Mouse (Mus musculus) urinary bladder, postnatal 14 days (tissue): ENCODE measurements around the gene Slc46a1.
A peak's percentile ranks its signal among the peaks of the same experiment; 100 is the strongest.

Experiments
- DNase-seq: peaks from one replicate; pipeline ENCODE4 v3.0.0; 2021; ENCODE audit warnings: low spot score

The Slc46a1 gene

GRCm38 (mm10) chr11:78502909-78503650, 37.6 kb downstream of the Slc46a1 start, which contains the start of gene Sebox:
Gene Sebox, plus strand, starts transcription at chr11:78503447.
- no peak for DNase-seq

DNA sequence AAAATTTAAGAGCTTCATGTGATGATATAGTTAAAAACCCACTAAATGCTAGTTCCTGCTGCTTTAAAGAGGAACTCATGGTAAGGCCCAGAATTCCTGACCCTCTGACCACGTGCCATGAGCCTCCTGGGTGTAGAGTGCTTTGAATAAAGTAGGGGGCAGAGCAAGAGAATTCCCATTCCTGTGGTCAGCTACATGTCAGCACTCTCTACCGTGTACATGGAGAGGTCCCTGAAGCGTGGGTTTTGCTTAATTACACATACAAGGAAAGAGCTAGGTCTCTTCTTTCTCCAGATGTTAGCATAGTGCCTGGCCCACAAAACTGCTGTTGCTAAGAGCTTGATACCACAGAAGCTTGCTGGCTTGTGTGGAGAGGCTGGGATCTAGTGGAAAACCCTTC, 39.9 kb downstream of the Slc46a1 start:
- DNase-seq, result no peak

- no peak for DNase-seq
These were observed 43.7 kb downstream of the Slc46a1 start for GRCm38 (mm10) chr11:78509148-78509547.

- DNase-seq, result peak; percentile 91
These were observed 46.8 kb downstream of the Slc46a1 start, which contains the start of the genes Tmem199 and Poldip2 for GRCm38 (mm10) chr11:78512025-78512957. Gene Tmem199, minus strand, starts transcription at chr11:78512172. Gene Poldip2, plus strand, starts transcription at chr11:78512193.

GRCm38 (mm10) chr11:78513106-78513790, 47.8 kb downstream of the Slc46a1 start:
- DNase-seq, result no peak

DNA sequence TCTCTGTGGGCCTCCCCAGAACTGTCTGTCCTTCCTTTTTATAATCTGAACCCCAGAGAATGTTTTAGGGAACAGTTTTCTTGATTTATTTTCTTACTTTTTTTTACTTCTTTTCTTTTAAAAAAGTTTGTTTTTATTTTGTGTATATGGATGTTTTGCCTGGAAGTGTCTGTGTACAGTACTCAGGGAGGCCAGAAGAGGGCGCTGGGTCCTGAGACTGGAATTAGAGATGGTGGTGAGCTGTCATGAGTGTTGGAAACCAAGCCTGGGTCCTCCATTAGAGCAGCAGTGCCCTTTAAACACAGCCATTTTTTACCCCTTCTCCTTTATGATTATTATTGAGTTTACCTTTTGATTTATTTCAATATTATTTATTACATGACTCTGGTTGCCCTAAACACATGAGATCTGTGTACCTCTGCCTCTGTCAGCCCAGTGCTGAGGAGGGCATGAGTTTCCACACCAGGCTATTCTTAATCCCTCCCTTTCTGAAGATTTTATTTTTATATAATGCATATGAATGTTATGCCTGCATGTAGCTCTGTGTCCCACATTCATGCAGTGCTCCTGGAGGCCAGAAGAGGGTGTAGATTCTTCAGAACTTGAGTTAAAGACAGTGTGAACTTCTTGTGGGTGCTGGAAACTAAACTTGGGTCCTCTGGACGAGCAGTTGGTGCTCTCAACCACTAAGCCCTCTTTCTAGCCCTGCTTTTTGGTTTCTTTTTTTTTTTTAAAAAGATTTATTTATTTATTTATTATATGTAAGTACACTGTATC, 50.2 kb downstream of the Slc46a1 start:
- DNase-seq, result no peak

GRCm38 (mm10) chr11:78518931-78519330, 53.4 kb downstream of the Slc46a1 start:
- no peak for DNase-seq
